Mouse (Mus musculus): Measurements from ENCODE around the gene Ttc7b.

Gene Ttc7b

GRCm38 (mm10) chr12:100489799-100490198, 30.8 kb downstream of the Ttc7b start:
- in situ Hi-C loops (cut with MboI, MseI) = loop anchor here (5.0 to 10.0 kb wide), 2 partner anchors 315 to 357 kb away; no protein-coding TSS in a partner anchor

- in situ Hi-C loops (cut with MboI, MseI) = loop anchor here (5.0 to 10.0 kb wide), 2 partner anchors 314 to 356 kb away; no protein-coding TSS in a partner anchor
These were observed 32.3 kb downstream of the Ttc7b start for GRCm38 (mm10) chr12:100488368-100488767.

GRCm38 (mm10) chr12:100486232-100486631, 34.4 kb downstream of the Ttc7b start:
- in situ Hi-C loops (cut with MboI, MseI) = loop anchor here (5.0 to 10.0 kb wide), 2 partner anchors 311 to 354 kb away; no protein-coding TSS in a partner anchor

GRCm38 (mm10) chr12:100483054-100483453, 37.6 kb downstream of the Ttc7b start:
- in situ Hi-C loops (cut with MboI, MseI) = loop anchor here in 1 of 2 experiments (10.0 kb wide), 1 partner anchor 308 kb away; no protein-coding TSS in a partner anchor

- in situ Hi-C loops (cut with MboI, MseI) = loop anchor here in 1 of 2 experiments (10.0 kb wide), 1 partner anchor 307 kb away; no protein-coding TSS in a partner anchor
These were observed 38.4 kb downstream of the Ttc7b start for GRCm38 (mm10) chr12:100482255-100482654.

GRCm38 (mm10) chr12:100481443-100482026, 39.1 kb downstream of the Ttc7b start:
- in situ Hi-C loops (cut with MboI, MseI) = loop anchor here in 1 of 2 experiments (10.0 kb wide), 1 partner anchor 307 kb away; no protein-coding TSS in a partner anchor

- in situ Hi-C loops (cut with MboI, MseI) = loop anchor here in 1 of 2 experiments (10.0 kb wide), 1 partner anchor 306 kb away; no protein-coding TSS in a partner anchor
These were observed 39.8 kb downstream of the Ttc7b start for GRCm38 (mm10) chr12:100480642-100481442.

- in situ Hi-C loops (cut with MboI, MseI) = loop anchor here in 1 of 2 experiments (5.0 to 10.0 kb wide), 2 partner anchors 278 to 305 kb away; no protein-coding TSS in a partner anchor
These were observed 40.6 kb downstream of the Ttc7b start for GRCm38 (mm10) chr12:100479892-100480621.

GRCm38 (mm10) chr12:100479270-100479869, 41.3 kb downstream of the Ttc7b start:
- in situ Hi-C loops (cut with MboI, MseI) = loop anchor here in 1 of 2 experiments (5.0 kb wide), 1 partner anchor 277 kb away; no protein-coding TSS in a partner anchor

- in situ Hi-C loops (cut with MboI, MseI) = loop anchor here in 1 of 2 experiments (5.0 kb wide), 1 partner anchor 276 kb away; no protein-coding TSS in a partner anchor
These were observed 42.0 kb downstream of the Ttc7b start for GRCm38 (mm10) chr12:100478615-100479014.

- in situ Hi-C loops (cut with MboI, MseI) = loop anchor here in 1 of 2 experiments (5.0 kb wide), 1 partner anchor 276 kb away; no protein-coding TSS in a partner anchor
These were observed 42.5 kb downstream of the Ttc7b start for GRCm38 (mm10) chr12:100478151-100478550.

- in situ Hi-C loops (cut with MboI, MseI) = loop anchor here in 1 of 2 experiments (5.0 kb wide), 1 partner anchor 275 kb away; no protein-coding TSS in a partner anchor
These were observed 43.2 kb downstream of the Ttc7b start for GRCm38 (mm10) chr12:100477474-100477873.

GRCm38 (mm10) chr12:100476351-100476750, 44.3 kb downstream of the Ttc7b start:
- in situ Hi-C loops (cut with MboI, MseI) = loop anchor here in 1 of 2 experiments (5.0 kb wide), 1 partner anchor 274 kb away; no protein-coding TSS in a partner anchor

GRCm38 (mm10) chr12:100475489-100475888, 45.1 kb downstream of the Ttc7b start:
- in situ Hi-C loops (cut with MboI, MseI) = loop anchor here in 1 of 2 experiments (5.0 kb wide), 1 partner anchor 273 kb away; no protein-coding TSS in a partner anchor

GRCm38 (mm10) chr12:100474661-100475321, 45.8 kb downstream of the Ttc7b start:
- in situ Hi-C loops (cut with MboI, MseI) = loop anchor here (5.0 to 25.0 kb wide), 2 partner anchors 272 to 1138 kb away; no protein-coding TSS in a partner anchor

- in situ Hi-C loops (cut with MboI, MseI) = loop anchor here in 1 of 2 experiments (25.0 kb wide), 1 partner anchor 1142 kb away; no protein-coding TSS in a partner anchor
These were observed 50.3 kb downstream of the Ttc7b start for GRCm38 (mm10) chr12:100470295-100470694.

- in situ Hi-C loops (cut with MboI, MseI) = loop anchor here in 1 of 2 experiments (25.0 kb wide), 1 partner anchor 1143 kb away; no protein-coding TSS in a partner anchor
These were observed 50.9 kb downstream of the Ttc7b start for GRCm38 (mm10) chr12:100469503-100470293.

- in situ Hi-C loops (cut with MboI, MseI) = loop anchor here in 1 of 2 experiments (25.0 kb wide), 1 partner anchor 1147 kb away; no protein-coding TSS in a partner anchor
These were observed 55.4 kb downstream of the Ttc7b start for GRCm38 (mm10) chr12:100465101-100465715.

Data from T-helper 17 cell (primary cell).